Mouse (Mus musculus): ENCODE measurements around the gene Vgf. TPM values are rescaled to one million over a fixed set of nuclear protein-coding genes. Genes with fewer than 3 reads are reported as not detected.

The Vgf gene
- polyA plus RNA-seq (2015; fragmentation: Nextera tagmentation; extraction: Ambion mirVana), result 0.66 and 0.85 TPM in 2 replicates

DNA sequence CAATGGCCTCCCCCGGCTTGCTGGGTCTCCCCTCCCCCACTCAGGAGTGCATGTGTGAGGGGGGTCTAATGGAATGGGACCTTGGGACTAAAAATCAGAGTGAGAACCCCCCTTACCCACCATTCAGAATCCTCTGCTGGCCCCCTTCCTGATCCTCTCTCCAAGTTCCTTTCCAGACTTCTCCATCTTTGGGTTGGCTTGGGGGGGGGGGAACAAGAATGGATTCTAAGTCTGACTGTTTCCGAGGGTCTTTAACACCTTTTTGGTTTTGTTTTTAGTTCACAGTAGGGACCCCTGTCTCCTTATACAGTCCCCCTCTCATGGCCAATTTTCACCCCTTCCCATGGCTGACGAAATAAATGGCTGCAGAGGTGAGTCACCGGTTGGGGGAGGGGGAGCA is at the start of gene Vgf:
Gene Vgf (plus strand): TSS at position 301 of the 400 bp plus-strand sequence.
- Histone ChIP-seq H3K9me3 (no peaks in the 10 kb centered on the region), H3K9ac (no peak within 1 kb of the TSS), H3K27me3 (replicated peaks) (peaks cover 66% of the 10 kb centered on the region), H3K36me3 (no peaks in the 10 kb centered on the region), H3K4me3 (replicated peaks) (0 out of 2 replicates have a peak within 1 kb of the TSS, but pooled peaks have one; percentile 16), H3K4me2 (replicated peaks) (0 out of 2 replicates have a peak within 1 kb of the TSS, but pooled peaks have one; percentile 15), H3K27ac (no peak within 1 kb of the TSS), H3K4me1 (replicated peaks) (peaks cover 16% of the 10 kb centered on the region)
- 23% methylated on average over 4 of the region's 4 CpGs for WGBS
- no peak for ATAC-seq

DNA sequence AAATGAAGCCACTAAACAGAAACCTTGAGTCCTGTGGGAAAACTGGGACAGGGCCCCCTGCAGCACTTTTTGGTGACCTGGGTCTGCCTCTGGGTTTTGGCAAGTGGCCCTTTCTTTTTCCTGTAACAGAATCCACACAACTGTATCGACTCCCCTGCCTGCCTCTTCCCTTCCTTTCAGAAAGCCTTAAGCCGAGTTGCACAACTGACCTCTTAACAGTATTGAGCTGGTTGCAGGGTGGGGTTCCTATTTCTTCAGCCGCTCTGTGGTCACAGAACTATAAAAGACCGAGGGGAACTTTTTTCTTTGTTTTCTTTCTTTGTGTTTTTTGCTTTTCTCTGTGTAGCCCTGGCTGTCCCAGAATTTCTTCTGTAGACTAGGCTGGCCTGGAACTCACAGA is 48.4 kb upstream of the Vgf start:
- Histone ChIP-seq H3K4me1 (replicated peaks) (no peaks in the 10 kb centered on the region), H3K9me3 (no peaks in the 10 kb centered on the region), H3K4me3 (replicated peaks) (no peak overlapping the region), H3K27ac (no peak overlapping the region), H3K36me3 (peaks cover 13% of the 10 kb centered on the region), H3K27me3 (replicated peaks) (no peaks in the 10 kb centered on the region), H3K9ac (no peak overlapping the region), H3K4me2 (replicated peaks) (no peak overlapping the region)
- WGBS, result 67% methylated on average over 4 of the region's 4 CpGs
- no peak for ATAC-seq

DNA sequence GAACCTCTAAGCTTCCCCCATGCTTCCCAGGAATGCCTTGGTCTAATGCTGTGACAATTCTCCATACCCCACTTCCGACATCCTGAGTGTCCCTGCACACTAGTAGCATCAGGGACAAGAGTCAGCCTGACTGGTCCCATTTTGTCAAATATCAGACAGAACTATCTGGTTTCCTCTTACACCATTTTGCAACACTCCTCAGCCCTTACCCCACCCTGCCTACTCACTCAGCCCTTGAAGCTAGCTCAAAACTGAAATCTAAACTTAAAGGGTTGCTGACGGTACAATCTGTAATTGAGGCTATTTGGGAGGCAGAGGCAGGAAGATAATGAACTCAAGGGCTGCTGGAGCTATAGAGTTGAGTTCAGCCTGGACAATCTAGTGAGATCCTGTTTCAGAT is 46.4 kb upstream of the Vgf start:
- H3K9me3 ChIP-seq, result no peaks in the 10 kb centered on the region

GRCm38 (mm10) chr5:136980974-136981373 is 45.2 kb upstream of the Vgf start:
- no peak for ATAC-seq
- 88% methylated on average over 8 of the region's 8 CpGs for WGBS
- Histone ChIP-seq H3K27ac (no peak overlapping the region), H3K9ac (no peak overlapping the region), H3K4me3 (replicated peaks) (no peak overlapping the region), H3K4me2 (replicated peaks) (no peak overlapping the region), H3K36me3 (peaks cover 13% of the 10 kb centered on the region), H3K27me3 (replicated peaks) (no peaks in the 10 kb centered on the region), H3K9me3 (no peaks in the 10 kb centered on the region), H3K4me1 (replicated peaks) (peaks cover 1% of the 10 kb centered on the region; the same call in 1 of the 2 replicates)

More for the DNA sequence above, 46.4 kb upstream of the Vgf start:
- Histone ChIP-seq H3K27ac (no peak overlapping the region), H3K4me1 (replicated peaks) (no peaks in the 10 kb centered on the region), H3K4me2 (replicated peaks) (no peak overlapping the region), H3K9ac (no peak overlapping the region), H3K4me3 (replicated peaks) (no peak overlapping the region), H3K27me3 (replicated peaks) (no peaks in the 10 kb centered on the region), H3K36me3 (peaks cover 13% of the 10 kb centered on the region)
- ATAC-seq, result no peak
- 88% methylated on average over 2 of the region's 2 CpGs for WGBS

DNA sequence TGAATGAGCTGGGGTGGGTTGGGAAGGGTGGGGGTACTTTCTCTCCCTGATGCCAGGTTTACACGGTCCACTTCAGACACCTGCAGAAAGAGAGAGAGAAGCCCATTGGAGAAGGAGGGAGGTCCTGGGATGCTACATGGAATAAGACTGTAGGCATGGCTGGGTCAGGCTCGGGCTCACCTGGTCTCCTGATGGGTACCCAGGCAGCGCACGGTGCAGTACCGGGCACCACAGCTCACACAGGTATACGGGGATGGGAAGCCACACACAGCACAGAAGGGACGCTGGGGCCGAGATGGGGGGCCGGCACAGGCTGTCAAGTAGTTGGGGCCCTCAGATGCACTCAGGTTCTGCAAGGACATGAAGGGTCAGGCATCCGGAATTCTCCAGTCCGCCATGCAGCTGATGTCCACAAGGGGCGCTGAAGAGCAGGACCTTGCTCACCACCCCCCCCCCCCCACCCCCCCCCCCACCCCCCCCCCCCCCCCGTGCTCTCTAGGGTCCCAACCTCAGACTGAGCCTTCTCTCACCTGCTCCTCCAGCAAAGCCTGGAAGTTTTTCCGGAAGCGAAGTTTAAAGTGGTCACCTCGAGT is 43.8 kb upstream of the Vgf start:
- no peak overlapping the region for H3K4me3 ChIP-seq (replicated peaks)
- no peaks in the 10 kb centered on the region for H3K9me3 ChIP-seq
- no peak overlapping the region for H3K4me2 ChIP-seq (replicated peaks)
- peaks cover 5% of the 10 kb centered on the region; the same call in 1 of the 2 replicates for H3K4me1 ChIP-seq (replicated peaks)
- no peak overlapping the region for H3K9ac ChIP-seq
- no peaks in the 10 kb centered on the region for H3K27me3 ChIP-seq (replicated peaks)
- peaks cover 13% of the 10 kb centered on the region for H3K36me3 ChIP-seq
- no peak overlapping the region for H3K27ac ChIP-seq
- no peak for ATAC-seq
- WGBS, result 47% methylated on average over 16 of the region's 16 CpGs

DNA sequence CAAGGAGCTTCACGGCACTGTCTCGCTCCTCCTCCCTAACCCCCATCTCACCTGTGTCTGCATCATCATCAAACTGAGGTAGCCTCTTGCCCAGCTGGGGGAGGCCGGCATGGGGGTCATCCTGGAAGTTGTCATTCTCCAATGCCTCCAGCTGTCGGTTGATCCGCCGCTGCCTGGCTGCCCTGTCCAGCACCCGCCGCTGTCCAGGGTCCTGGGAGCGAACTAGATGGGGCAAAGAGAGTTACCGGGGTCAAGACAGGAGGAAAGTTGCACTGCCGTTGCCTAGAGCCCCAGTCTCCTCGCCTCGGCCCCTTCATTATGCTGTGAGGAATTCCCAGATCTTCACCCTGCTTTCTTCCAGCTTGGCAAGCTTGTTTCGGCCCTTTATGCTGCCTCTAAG is 41.4 kb upstream of the Vgf start:
- peaks cover 15% of the 10 kb centered on the region for H3K36me3 ChIP-seq
- no peak overlapping the region for H3K9ac ChIP-seq
- H3K4me1 ChIP-seq (replicated peaks), result peaks cover 13% of the 10 kb centered on the region
- H3K4me2 ChIP-seq (replicated peaks), result no peak overlapping the region
- H3K9me3 ChIP-seq, result no peaks in the 10 kb centered on the region
- no peaks in the 10 kb centered on the region for H3K27me3 ChIP-seq (replicated peaks)
- WGBS, result 48% methylated on average over 14 of the region's 14 CpGs
- no peak overlapping the region for H3K27ac ChIP-seq
- no peak overlapping the region for H3K4me3 ChIP-seq (replicated peaks)
- ATAC-seq, result no peak

GRCm38 (mm10) chr5:136986695-136987137 is 39.5 kb upstream of the Vgf start, which contains the start of gene Plod3:
Plod3 (plus strand) TSS chr5:136987019.
- Histone ChIP-seq H3K4me3 (replicated peaks) (peak within 1 kb of the TSS; percentile 91), H3K36me3 (peaks cover 26% of the 10 kb centered on the region), H3K4me2 (replicated peaks) (peak within 1 kb of the TSS; percentile 76), H3K27ac (peak within 1 kb of the TSS; percentile 95), H3K4me1 (replicated peaks) (peaks cover 13% of the 10 kb centered on the region), H3K9me3 (no peaks in the 10 kb centered on the region), H3K9ac (peak within 1 kb of the TSS; percentile 93), H3K27me3 (replicated peaks) (no peaks in the 10 kb centered on the region)
- WGBS, result under 1% methylated on average over 26 of the region's 26 CpGs
- peak; percentile 93 for ATAC-seq

- Histone ChIP-seq H3K36me3 (peaks cover 27% of the 10 kb centered on the region), H3K4me2 (replicated peaks) (peak overlapping the region; percentile 76), H3K27ac (peak overlapping the region; percentile 95), H3K4me3 (replicated peaks) (peak overlapping the region; percentile 91), H3K9me3 (no peaks in the 10 kb centered on the region), H3K9ac (peak overlapping the region; percentile 93), H3K27me3 (replicated peaks) (no peaks in the 10 kb centered on the region), H3K4me1 (replicated peaks) (peaks cover 13% of the 10 kb centered on the region)
- under 1% methylated on average over 67 of the region's 67 CpGs for WGBS
- ATAC-seq, result peak; percentile 82
Measured at GRCm38 (mm10) chr5:136987138-136987933, 38.9 kb upstream of the Vgf start.

- Histone ChIP-seq H3K4me3 (replicated peaks) (peak within 1 kb of the TSS; percentile 91), H3K4me2 (replicated peaks) (peak within 1 kb of the TSS; percentile 76), H3K4me1 (replicated peaks) (peaks cover 13% of the 10 kb centered on the region), H3K9me3 (no peaks in the 10 kb centered on the region), H3K27me3 (replicated peaks) (no peaks in the 10 kb centered on the region), H3K9ac (peak within 1 kb of the TSS; percentile 93), H3K27ac (peak within 1 kb of the TSS; percentile 95), H3K36me3 (peaks cover 27% of the 10 kb centered on the region)
- WGBS, result 3% methylated on average over 12 of the region's 12 CpGs
- peak; percentile 11; the same call in 1 of the 2 replicates for ATAC-seq
Measured at GRCm38 (mm10) chr5:136987934-136988271, 38.3 kb upstream of the Vgf start, which contains the start of gene Znhit1. Znhit1 (minus strand) TSS chr5:136988021.

GRCm38 (mm10) chr5:136988420-136988819 is 37.8 kb upstream of the Vgf start:
- 52% methylated on average over 7 of the region's 7 CpGs for WGBS
- no peak for ATAC-seq
- Histone ChIP-seq H3K27ac (0 out of 2 replicates have a peak overlapping the region, but pooled peaks have one; percentile 17), H3K4me2 (replicated peaks) (peak overlapping the region; percentile 76), H3K4me3 (replicated peaks) (peak overlapping the region; percentile 91), H3K36me3 (peaks cover 29% of the 10 kb centered on the region), H3K4me1 (replicated peaks) (peaks cover 13% of the 10 kb centered on the region), H3K9ac (peak overlapping the region; percentile 93), H3K27me3 (replicated peaks) (no peaks in the 10 kb centered on the region), H3K9me3 (no peaks in the 10 kb centered on the region)

GRCm38 (mm10) chr5:136989801-136990200 is 36.4 kb upstream of the Vgf start:
- Histone ChIP-seq H3K4me3 (replicated peaks) (no peak overlapping the region), H3K27me3 (replicated peaks) (no peaks in the 10 kb centered on the region), H3K27ac (no peak overlapping the region), H3K4me1 (replicated peaks) (peaks cover 13% of the 10 kb centered on the region), H3K9ac (no peak overlapping the region), H3K36me3 (peaks cover 34% of the 10 kb centered on the region), H3K9me3 (no peaks in the 10 kb centered on the region), H3K4me2 (replicated peaks) (no peak overlapping the region)
- ATAC-seq, result no peak
- WGBS, result 95% methylated on average over 6 of the region's 6 CpGs

DNA sequence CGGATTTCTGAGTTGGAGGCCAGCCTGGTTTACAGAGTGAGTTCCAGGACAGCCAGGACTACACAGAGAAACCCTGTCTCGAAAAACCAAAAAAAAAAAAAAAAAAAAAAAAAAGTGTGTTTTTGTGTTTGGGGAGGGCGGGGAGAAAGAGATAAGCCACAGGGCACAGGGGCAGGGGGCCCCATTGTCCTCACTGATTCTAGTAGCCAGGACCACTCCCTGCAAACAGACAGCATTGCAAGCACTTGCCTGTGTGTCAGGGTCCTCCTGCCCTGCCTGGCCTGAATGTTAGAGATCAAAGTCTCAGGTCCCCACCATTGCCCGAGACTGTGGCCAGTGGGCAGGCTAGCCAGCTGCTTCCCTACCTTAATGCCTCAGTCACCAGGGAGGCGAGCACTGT is 26.7 kb upstream of the Vgf start:
- 67% methylated on average over 5 of the region's 5 CpGs for WGBS
- H3K9me3 ChIP-seq, result no peaks in the 10 kb centered on the region
- no peak overlapping the region for H3K4me2 ChIP-seq (replicated peaks)
- H3K27ac ChIP-seq, result no peak overlapping the region
- no peaks in the 10 kb centered on the region for H3K27me3 ChIP-seq (replicated peaks)
- ATAC-seq, result peak; percentile 34; the same call in 1 of the 2 replicates
- no peaks in the 10 kb centered on the region for H3K4me1 ChIP-seq (replicated peaks)
- 0 out of 2 replicates have a peak, but pooled peaks cover 6% of the 10 kb centered on the region for H3K36me3 ChIP-seq
- H3K4me3 ChIP-seq (replicated peaks), result no peak overlapping the region
- no peak overlapping the region for H3K9ac ChIP-seq

All from intestine, embryonic 15.5 days (tissue).